Mouse (Mus musculus): ENCODE results near the gene Klhl29. TPM values are rescaled to one million over a fixed set of nuclear protein-coding genes. Genes with fewer than 3 reads are reported as not detected.

Gene Klhl29
- polyA plus RNA-seq, 1 experiment: 0.02 TPM

GRCm38 (mm10) chr12:5142776-5143175, 232.7 kb downstream of the Klhl29 start:
- Histone ChIP-seq H3K4me2 (ENCODE audit: low read depth) (no peak overlapping the region), H3ac (ENCODE audit: control insufficient read depth, insufficient read length) (no peak overlapping the region), H3K36me3 (ENCODE audit: control insufficient read depth, insufficient read depth) (no peaks in the 10 kb centered on the region), H3K79me2 (ENCODE audit: control insufficient read depth, insufficient read depth) (no peaks in the 10 kb centered on the region), H3K4me3 (no peak overlapping the region), H3K27me3 (ENCODE audit: control insufficient read depth, insufficient read depth, insufficient read length) (peaks cover 5% of the 10 kb centered on the region)
- TF ChIP-seq POLR2AphosphoS2 (IDR thresholded peaks at IDR 0.05; ENCODE audit: insufficient read length, low read depth) (no peak), MYOG (IDR thresholded peaks at IDR 0.05; ENCODE audit: control insufficient read depth in 1 of 3, insufficient read depth in 1 of 3, insufficient read length in 2 of 3, low read depth in 2 of 3) (no peak), TCF12 (IDR thresholded peaks at IDR 0.05; ENCODE audit: insufficient read depth, poor library complexity, severe bottlenecking) (no peak)

- no peak overlapping the region for H3ac ChIP-seq (ENCODE audit: control insufficient read depth, insufficient read length)
These were observed 234.4 kb downstream of the Klhl29 start for GRCm38 (mm10) chr12:5141040-5141439.

GRCm38 (mm10) chr12:5139302-5139701, 236.2 kb downstream of the Klhl29 start:
- no peak overlapping the region for H3ac ChIP-seq (ENCODE audit: control insufficient read depth, insufficient read length)
- H3K4me2 ChIP-seq (ENCODE audit: low read depth): no peak overlapping the region
- no peak for TF ChIP-seq POLR2A (IDR thresholded peaks at IDR 0.05; ENCODE audit: insufficient read length, low read depth)
- H3K36me3 ChIP-seq (ENCODE audit: control insufficient read depth, insufficient read depth): no peaks in the 10 kb centered on the region
- H3K4me3 ChIP-seq: no peak overlapping the region
- no peaks in the 10 kb centered on the region for H3K27me3 ChIP-seq (ENCODE audit: control insufficient read depth, insufficient read depth, insufficient read length)
- no peaks in the 10 kb centered on the region for H3K79me2 ChIP-seq (ENCODE audit: control insufficient read depth, insufficient read depth)

More at GRCm38 (mm10) chr12:5141040-5141439, 234.4 kb downstream of the Klhl29 start:
- H3K4me2 ChIP-seq (ENCODE audit: low read depth): no peak overlapping the region
- H3K79me2 ChIP-seq (ENCODE audit: control insufficient read depth, insufficient read depth): no peaks in the 10 kb centered on the region
- no peak for TF ChIP-seq SRF (IDR thresholded peaks at IDR 0.05; ENCODE audit: control insufficient read depth, insufficient read length, low read depth)
- no peak overlapping the region for H3K4me3 ChIP-seq
- H3K27me3 ChIP-seq (ENCODE audit: control insufficient read depth, insufficient read depth, insufficient read length): peaks cover 5% of the 10 kb centered on the region
- no peaks in the 10 kb centered on the region for H3K36me3 ChIP-seq (ENCODE audit: control insufficient read depth, insufficient read depth)

- TF ChIP-seq REST (IDR thresholded peaks at IDR 0.05; ENCODE audit: insufficient read depth, insufficient read length) (no peak), TCF12 (IDR thresholded peaks at IDR 0.05; ENCODE audit: insufficient read depth, poor library complexity, severe bottlenecking) (no peak), SRF (IDR thresholded peaks at IDR 0.05; ENCODE audit: control insufficient read depth, insufficient read length, low read depth) (no peak), CEBPB (IDR thresholded peaks at IDR 0.05; ENCODE audit: insufficient read depth, poor library complexity, severe bottlenecking) (no peak), E2F4 (IDR thresholded peaks at IDR 0.05; ENCODE audit: insufficient read depth) (no peak), MAX (IDR thresholded peaks at IDR 0.05; ENCODE audit: low read depth) (no peak)
- no peak overlapping the region for H3K4me2 ChIP-seq (ENCODE audit: low read depth)
- no peaks in the 10 kb centered on the region for H3K79me2 ChIP-seq (ENCODE audit: control insufficient read depth, insufficient read depth)
- H3K4me3 ChIP-seq: no peak overlapping the region
- H3K27me3 ChIP-seq (ENCODE audit: control insufficient read depth, insufficient read depth, insufficient read length): no peaks in the 10 kb centered on the region
- no peaks in the 10 kb centered on the region for H3K36me3 ChIP-seq (ENCODE audit: control insufficient read depth, insufficient read depth)
- no peak overlapping the region for H3ac ChIP-seq (ENCODE audit: control insufficient read depth, insufficient read length)
These were observed 239.2 kb downstream of the Klhl29 start for GRCm38 (mm10) chr12:5136300-5136699.

- no peak overlapping the region for H3K4me2 ChIP-seq (ENCODE audit: low read depth)
- no peaks in the 10 kb centered on the region for H3K36me3 ChIP-seq (ENCODE audit: control insufficient read depth, insufficient read depth)
- H3K79me2 ChIP-seq (ENCODE audit: control insufficient read depth, insufficient read depth): no peaks in the 10 kb centered on the region
- TF ChIP-seq E2F4 (IDR thresholded peaks at IDR 0.05; ENCODE audit: insufficient read depth) (no peak), USF1 (IDR thresholded peaks at IDR 0.05; ENCODE audit: low read depth) (no peak)
- H3K27me3 ChIP-seq (ENCODE audit: control insufficient read depth, insufficient read depth, insufficient read length): no peaks in the 10 kb centered on the region
- H3ac ChIP-seq (ENCODE audit: control insufficient read depth, insufficient read length): no peak overlapping the region
- no peak overlapping the region for H3K4me3 ChIP-seq
These were observed 246.3 kb downstream of the Klhl29 start for GRCm38 (mm10) chr12:5129190-5129589.

- no peak overlapping the region for H3K4me3 ChIP-seq
- no peaks in the 10 kb centered on the region for H3K36me3 ChIP-seq (ENCODE audit: control insufficient read depth, insufficient read depth)
- TF ChIP-seq SRF (IDR thresholded peaks at IDR 0.05; ENCODE audit: control insufficient read depth, insufficient read length, low read depth): no peak
- TF ChIP-seq TCF12 (IDR thresholded peaks at IDR 0.05; ENCODE audit: insufficient read depth, poor library complexity, severe bottlenecking): no peak
- TF ChIP-seq POLR2A (IDR thresholded peaks at IDR 0.05; ENCODE audit: insufficient read length, low read depth): no peak
- TF ChIP-seq MAX (IDR thresholded peaks at IDR 0.05; ENCODE audit: low read depth): no peak
- no peak for TF ChIP-seq MYOD1 (IDR thresholded peaks at IDR 0.05; ENCODE audit: control insufficient read depth in 1 of 3, insufficient read length in 2 of 3, low read depth in 2 of 3)
- no peak overlapping the region for H3K4me2 ChIP-seq (ENCODE audit: low read depth)
- peaks cover 6% of the 10 kb centered on the region for H3K27me3 ChIP-seq (ENCODE audit: control insufficient read depth, insufficient read depth, insufficient read length)
- H3ac ChIP-seq (ENCODE audit: control insufficient read depth, insufficient read length): no peak overlapping the region
- H3K79me2 ChIP-seq (ENCODE audit: control insufficient read depth, insufficient read depth): no peaks in the 10 kb centered on the region
These were observed 249.6 kb downstream of the Klhl29 start for GRCm38 (mm10) chr12:5125907-5126306.

GRCm38 (mm10) chr12:5122972-5123371, 252.5 kb downstream of the Klhl29 start:
- TF ChIP-seq MAX (IDR thresholded peaks at IDR 0.05; ENCODE audit: low read depth) (no peak), CEBPB (IDR thresholded peaks at IDR 0.05; ENCODE audit: insufficient read depth, poor library complexity, severe bottlenecking) (no peak), REST (IDR thresholded peaks at IDR 0.05; ENCODE audit: insufficient read depth, insufficient read length) (no peak), POLR2AphosphoS2 (IDR thresholded peaks at IDR 0.05; ENCODE audit: insufficient read length, low read depth) (no peak), E2F4 (IDR thresholded peaks at IDR 0.05; ENCODE audit: insufficient read depth) (no peak), POLR2A (IDR thresholded peaks at IDR 0.05; ENCODE audit: insufficient read length, low read depth) (no peak), TCF3 (IDR thresholded peaks at IDR 0.05; ENCODE audit: insufficient read length, low read depth) (no peak), SRF (IDR thresholded peaks at IDR 0.05; ENCODE audit: control insufficient read depth, insufficient read length, low read depth) (no peak), USF1 (IDR thresholded peaks at IDR 0.05; ENCODE audit: low read depth) (no peak), MYOG (IDR thresholded peaks at IDR 0.05; ENCODE audit: control insufficient read depth in 1 of 3, insufficient read depth in 1 of 3, insufficient read length in 2 of 3, low read depth in 2 of 3) (no peak), TCF12 (IDR thresholded peaks at IDR 0.05; ENCODE audit: insufficient read depth, poor library complexity, severe bottlenecking) (no peak)
- no peak overlapping the region for H3ac ChIP-seq (ENCODE audit: control insufficient read depth, insufficient read length)
- H3K4me2 ChIP-seq (ENCODE audit: low read depth): no peak overlapping the region
- H3K4me3 ChIP-seq: no peak overlapping the region
- H3K79me2 ChIP-seq (ENCODE audit: control insufficient read depth, insufficient read depth): no peaks in the 10 kb centered on the region
- peaks cover 6% of the 10 kb centered on the region for H3K27me3 ChIP-seq (ENCODE audit: control insufficient read depth, insufficient read depth, insufficient read length)
- H3K36me3 ChIP-seq (ENCODE audit: control insufficient read depth, insufficient read depth): no peaks in the 10 kb centered on the region

Measured in myocyte (in vitro differentiated cells).